Mouse (Mus musculus) intestine, embryonic 14.5 days (tissue): Measurements from ENCODE around the gene Lenep. TPM values are rescaled to one million over a fixed set of nuclear protein-coding genes. Genes with fewer than 3 reads are reported as not detected.

ENCODE experiments used
- ATAC-seq: fragments of 200-750 bp; cut with Nextera tagmentation; replicated peaks from 2 replicates; pipeline ENCODE4 v1.8.0; 2017; ENCODE audit warnings: low read depth, moderate number of reproducible peaks, moderate TSS enrichment, moderate library complexity; ENCODE audit not compliant: low FRiP score, low TSS enrichment
- DNase-seq: peaks from one replicate; pipeline ENCODE4 v3.0.0-alpha.2; 2018; ENCODE audit warnings: low spot score
- H3K27ac ChIP-seq: fragments of 300-500 bp; sonication (generic); 2 replicates; pipeline ENCODE4 v1.5.1; 2014; ENCODE audit warnings: low read depth, mild to moderate bottlenecking, control low read depth
- H3K27me3 ChIP-seq: fragments of 300-500 bp; sonication (generic); replicated peaks from 2 replicates; pipeline ENCODE4 v1.6.1; 2014; ENCODE audit warnings: low read length, control low read depth; ENCODE audit not compliant: control insufficient read depth, insufficient read depth
- H3K36me3 ChIP-seq: fragments of 300-500 bp; sonication (generic); 2 replicates; pipeline ENCODE4 v1.6.1; 2014; ENCODE audit warnings: low read length, control low read depth; ENCODE audit not compliant: control insufficient read depth, insufficient read depth
- H3K4me1 ChIP-seq: fragments of 300-500 bp; sonication (generic); replicated peaks from 2 replicates; pipeline ENCODE4 v1.6.1; 2014; ENCODE audit warnings: low read length, control low read depth, mixed read lengths; ENCODE audit not compliant: control insufficient read depth, insufficient read depth
- H3K4me2 ChIP-seq: fragments of 300-500 bp; sonication (generic); 2 replicates; pipeline ENCODE4 v1.6.1; 2014; ENCODE audit warnings: low read length
- H3K4me3 ChIP-seq: fragments of 300-500 bp; sonication (generic); 2 replicates; pipeline ENCODE4 v1.5.1; 2014; ENCODE audit warnings: low read depth, low read length, control low read depth, mixed read lengths
- H3K9ac ChIP-seq: fragments of 300-500 bp; sonication (generic); 2 replicates; pipeline ENCODE4 v1.6.1; 2014; ENCODE audit warnings: mild to moderate bottlenecking, low read length
- H3K9me3 ChIP-seq: fragments of 300-500 bp; sonication (generic); 2 replicates; pipeline ENCODE4 v1.6.1; 2016; ENCODE audit warnings: low read length, control low read depth; ENCODE audit not compliant: control insufficient read depth
- WGBS: fragments of 180-500 bp; shearing (Covaris S2); extraction: QIAGEN DNeasy Blood & Tissue Kit; methylation state at CpG from one replicate; pipeline ENCODE4 v1.1.7; 2014; 5-methylcytosine and 5-hydroxymethylcytosine counted together
- polyA plus RNA-seq: library from polyadenylated mRNA; unstranded; fragments of >200 nt; fragmentation: Nextera tagmentation; extraction: Ambion mirVana; gene quantifications from 2 replicates; pipeline ENCODE4 v1.2.1, GENCODE M21; 2014

Gene Lenep
- polyA plus RNA-seq, 1 experiment from 2014 or later = not detected

DNA sequence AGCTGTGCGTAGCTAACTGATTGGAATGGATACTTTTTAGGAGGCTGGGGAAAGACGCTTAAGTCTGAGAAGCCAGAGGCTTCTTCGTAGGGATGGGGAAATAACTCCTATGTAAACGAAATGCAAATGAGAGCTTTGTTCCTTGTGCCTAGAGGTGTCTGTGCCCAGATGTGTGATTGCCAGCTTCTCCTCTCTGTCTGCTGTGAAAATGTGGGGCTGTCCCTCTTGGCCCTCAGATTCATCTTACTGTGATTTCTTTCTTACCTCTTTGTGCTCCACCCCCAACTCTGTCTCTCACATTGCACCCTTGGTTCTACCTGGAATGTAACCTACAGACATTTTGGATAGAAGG, 6.0 kb downstream of the Lenep start:
- Histone ChIP-seq H3K9ac (no peak overlapping the region), H3K4me3 (peak overlapping the region; percentile 59), H3K4me1 (peaks cover 15% of the 10 kb centered on the region; the same call in 1 of the 2 replicates), H3K27me3 (no peaks in the 10 kb centered on the region), H3K36me3 (no peaks in the 10 kb centered on the region), H3K4me2 (peak overlapping the region; percentile 99), H3K27ac (no peak overlapping the region), H3K9me3 (no peaks in the 10 kb centered on the region)
- DNase-seq = no peak
- WGBS = 0% methylated on average over 4 of the region's 4 CpGs
- ATAC-seq = no peak

DNA sequence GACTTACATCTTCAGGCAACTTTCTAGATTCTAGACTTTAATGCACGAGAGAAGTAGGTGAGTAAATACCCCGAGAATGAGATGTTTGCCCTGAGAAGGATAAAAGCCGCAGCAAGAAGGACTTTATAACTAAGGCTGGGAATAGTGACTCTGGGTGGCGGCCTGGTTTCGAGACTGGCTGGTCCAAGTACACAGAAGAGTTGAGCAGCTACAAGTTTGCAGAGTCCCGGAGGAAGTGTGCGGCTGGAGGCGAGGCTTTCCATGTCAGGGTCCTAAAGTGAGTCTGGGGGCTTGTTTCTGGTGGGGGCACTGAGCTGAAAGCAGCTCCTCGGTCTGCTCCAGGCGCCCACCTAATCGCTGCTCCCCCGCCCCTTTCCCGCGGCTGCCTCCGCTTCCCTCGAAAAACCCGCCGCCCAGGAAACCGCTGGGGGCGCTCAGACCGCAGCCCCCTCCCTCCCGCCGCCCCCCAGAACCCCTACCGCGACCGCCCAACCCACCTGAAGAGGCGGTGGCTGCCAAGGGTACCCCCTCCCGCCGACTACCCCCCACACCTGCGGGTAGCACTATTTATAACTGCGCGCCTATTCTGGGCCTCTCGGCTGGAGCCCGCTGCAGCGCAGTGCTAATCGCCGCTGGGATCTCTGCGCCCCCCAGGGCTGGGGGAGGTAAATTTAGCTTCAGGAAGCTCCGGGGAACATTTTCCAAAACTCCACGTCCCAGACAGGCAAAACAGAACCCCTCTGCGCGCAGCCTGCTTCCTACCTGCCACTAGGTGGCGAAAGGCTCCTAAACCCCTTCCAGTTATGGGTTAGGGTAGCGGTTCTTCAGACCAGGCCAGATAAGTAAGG, 6.6 kb downstream of the Lenep start:
- no peaks in the 10 kb centered on the region for H3K27me3 ChIP-seq
- under 1% methylated on average over 43 of the region's 44 CpGs for WGBS
- DNase-seq (peak; percentile 85), ATAC-seq (no peak)
- H3K4me3 ChIP-seq = peak overlapping the region; percentile 59
- peaks cover 21% of the 10 kb centered on the region for H3K4me1 ChIP-seq
- peak overlapping the region; percentile 14; the same call in 1 of the 2 replicates for H3K27ac ChIP-seq
- H3K9me3 ChIP-seq = no peaks in the 10 kb centered on the region
- H3K36me3 ChIP-seq = no peaks in the 10 kb centered on the region
- H3K4me2 ChIP-seq = peak overlapping the region; percentile 99
- peak overlapping the region; percentile 37 for H3K9ac ChIP-seq

DNA sequence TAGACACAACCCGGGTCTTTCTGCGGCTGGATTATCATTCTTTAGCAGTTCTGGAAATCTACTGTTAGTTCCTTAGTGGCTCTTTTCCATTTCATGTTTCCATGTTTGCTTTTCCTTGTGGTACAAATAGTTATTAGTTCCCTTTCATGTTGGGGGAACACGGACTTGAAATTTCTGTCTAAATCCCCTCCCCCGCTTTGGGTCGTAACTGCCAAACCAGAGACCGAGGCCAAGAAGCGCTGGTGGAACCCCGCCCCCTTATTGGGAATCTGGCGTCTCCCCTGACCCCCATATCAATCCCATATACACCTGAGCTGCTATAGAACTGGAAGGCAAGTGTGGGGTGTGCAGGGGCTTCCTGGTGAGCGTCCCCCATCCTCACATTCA, 7.2 kb downstream of the Lenep start:
- H3K9me3 ChIP-seq = no peaks in the 10 kb centered on the region
- peak overlapping the region; percentile 99 for H3K4me2 ChIP-seq
- no peak for DNase-seq
- H3K4me3 ChIP-seq = peak overlapping the region; percentile 59
- no peak for ATAC-seq
- H3K9ac ChIP-seq = peak overlapping the region; percentile 37
- H3K27ac ChIP-seq = peak overlapping the region; percentile 83
- H3K36me3 ChIP-seq = no peaks in the 10 kb centered on the region
- peaks cover 21% of the 10 kb centered on the region for H3K4me1 ChIP-seq
- no peaks in the 10 kb centered on the region for H3K27me3 ChIP-seq
- 3% methylated on average over 10 of the region's 10 CpGs for WGBS

DNA sequence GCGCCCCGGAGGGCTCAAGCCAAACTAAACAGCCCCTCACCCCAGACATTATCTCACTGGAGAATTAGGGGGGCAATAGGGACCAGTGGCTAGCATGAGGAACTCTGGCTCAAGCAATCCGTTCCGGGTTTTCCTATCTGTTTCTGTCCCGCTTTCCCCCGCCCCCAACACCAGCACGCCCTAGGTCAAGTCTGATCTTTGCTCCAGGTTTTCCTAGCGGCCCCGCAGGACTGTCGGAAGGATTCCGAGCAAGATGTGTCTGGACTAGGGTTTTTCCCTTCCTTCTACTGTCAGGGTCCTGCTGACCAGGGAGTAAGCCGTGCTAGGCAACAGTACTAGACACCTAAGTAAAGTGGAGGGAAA, 7.7 kb downstream of the Lenep start:
- 0% methylated on average over 11 of the region's 12 CpGs for WGBS
- H3K9ac ChIP-seq = peak overlapping the region; percentile 51
- peak overlapping the region; percentile 59 for H3K4me3 ChIP-seq
- H3K4me1 ChIP-seq = peaks cover 25% of the 10 kb centered on the region
- peak overlapping the region; percentile 83 for H3K27ac ChIP-seq
- peak overlapping the region; percentile 99 for H3K4me2 ChIP-seq
- peak; percentile 89 for DNase-seq
- no peaks in the 10 kb centered on the region for H3K9me3 ChIP-seq
- peak; percentile 45 for ATAC-seq
- H3K27me3 ChIP-seq = no peaks in the 10 kb centered on the region
- H3K36me3 ChIP-seq = no peaks in the 10 kb centered on the region

DNA sequence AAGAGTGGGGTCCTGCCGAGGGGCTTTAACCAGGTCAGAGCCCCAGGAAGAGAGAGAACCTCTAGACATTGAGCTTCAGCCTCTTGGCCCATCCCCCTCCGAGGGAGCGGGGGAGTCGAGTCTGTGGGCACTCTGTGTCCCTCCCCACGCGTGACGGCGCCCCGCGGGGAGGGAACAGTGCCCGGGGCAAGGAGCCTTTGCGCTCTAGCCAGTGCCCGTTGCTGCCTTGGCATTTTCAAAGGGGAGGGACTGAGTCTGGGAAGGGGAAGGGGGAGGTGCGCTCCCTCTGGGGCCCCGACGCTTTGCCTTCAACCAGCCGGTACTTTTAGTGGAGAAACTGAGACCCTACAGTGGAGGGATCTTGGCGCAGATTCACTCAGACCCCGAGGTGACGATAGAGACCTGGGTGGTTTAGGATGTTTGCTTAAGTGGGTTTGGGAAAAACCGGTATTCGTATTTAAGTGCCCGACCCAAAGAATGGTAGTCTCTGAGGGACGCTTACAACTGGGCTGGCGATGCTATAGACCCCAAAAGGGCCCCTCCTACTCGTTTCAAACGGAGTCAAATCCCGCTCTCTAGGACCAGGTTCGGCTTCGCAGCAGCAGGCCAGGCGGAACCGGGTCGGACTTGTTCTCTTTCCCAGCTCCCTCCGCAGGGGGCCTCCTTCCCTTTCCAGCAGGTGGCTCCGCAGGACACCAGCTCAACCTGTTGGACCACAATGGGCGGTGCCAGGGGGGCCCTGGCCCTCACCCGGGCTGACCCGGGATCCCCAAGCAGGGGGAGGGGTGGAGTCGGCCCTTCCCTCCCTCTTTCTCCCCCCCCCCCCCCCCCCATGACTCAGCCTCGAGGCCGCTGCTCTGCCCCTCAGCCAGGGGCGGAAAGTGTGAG, 8.3 kb downstream of the Lenep start, which contains the start of gene Zbtb7b:
TSS of gene Zbtb7b (minus strand) at position 771 of the 888 bp plus-strand sequence.
- DNase-seq (peak; percentile 94), ATAC-seq (peak; percentile 59)
- Histone ChIP-seq H3K4me1 (peaks cover 29% of the 10 kb centered on the region), H3K4me3 (peak within 1 kb of the TSS; percentile 59), H3K27ac (peak within 1 kb of the TSS; percentile 83), H3K4me2 (peak within 1 kb of the TSS; percentile 99), H3K9me3 (no peaks in the 10 kb centered on the region), H3K27me3 (no peaks in the 10 kb centered on the region), H3K9ac (peak within 1 kb of the TSS; percentile 51), H3K36me3 (no peaks in the 10 kb centered on the region)
- under 1% methylated on average over 39 of the region's 42 CpGs for WGBS

DNA sequence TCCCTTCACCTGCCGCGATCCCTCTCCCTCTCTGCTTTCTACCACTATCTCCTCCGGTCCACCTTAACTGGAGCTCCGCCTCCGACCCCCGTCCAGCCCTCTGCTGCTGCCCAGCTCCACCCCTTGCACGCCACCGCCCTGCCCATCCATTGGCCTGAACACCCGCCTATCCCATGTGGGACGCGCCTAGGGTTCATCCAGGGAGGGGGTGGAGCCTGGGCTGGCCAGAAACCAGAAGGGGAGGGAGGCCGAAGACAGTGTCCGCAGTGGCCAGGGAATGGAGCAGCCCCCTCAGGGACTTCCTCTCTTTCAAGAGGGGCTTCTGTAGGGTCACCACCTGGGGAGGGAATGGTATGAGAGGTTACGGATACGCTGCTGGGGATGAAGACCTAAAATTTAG, 9.0 kb downstream of the Lenep start:
- Histone ChIP-seq H3K9ac (peak overlapping the region; percentile 51), H3K36me3 (no peaks in the 10 kb centered on the region), H3K4me3 (peak overlapping the region; percentile 59), H3K4me2 (peak overlapping the region; percentile 99), H3K4me1 (peaks cover 29% of the 10 kb centered on the region), H3K27ac (peak overlapping the region; percentile 83), H3K27me3 (no peaks in the 10 kb centered on the region), H3K9me3 (no peaks in the 10 kb centered on the region)
- under 1% methylated on average over 15 of the region's 15 CpGs for WGBS
- DNase-seq (peak; percentile 96), ATAC-seq (peak; percentile 86)

DNA sequence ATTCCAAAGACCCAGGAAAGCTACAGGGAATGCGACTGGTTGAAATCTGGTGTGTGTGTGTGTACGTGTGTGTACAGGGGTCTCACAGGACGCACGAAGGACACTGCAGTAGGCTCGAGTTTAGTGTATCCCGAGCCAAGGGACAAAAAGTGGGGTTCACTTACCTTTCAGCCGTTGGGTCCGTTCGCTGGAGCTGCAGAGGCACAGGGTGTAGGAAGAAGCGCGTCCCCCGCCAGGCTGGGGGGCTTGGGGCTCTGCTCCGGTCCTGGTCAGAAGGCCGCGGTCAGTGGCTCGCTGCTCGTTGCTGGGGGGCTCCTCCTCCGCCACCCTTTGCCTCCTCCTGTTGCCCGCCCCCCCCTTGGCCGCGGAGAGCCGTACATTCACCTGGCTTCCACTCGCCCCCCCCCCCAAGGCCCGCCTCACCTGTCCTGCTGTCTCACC, 9.7 kb downstream of the Lenep start:
- Histone ChIP-seq H3K4me2 (peak overlapping the region; percentile 99), H3K36me3 (no peaks in the 10 kb centered on the region), H3K9me3 (no peaks in the 10 kb centered on the region), H3K4me1 (peaks cover 29% of the 10 kb centered on the region), H3K27ac (peak overlapping the region; percentile 65), H3K27me3 (no peaks in the 10 kb centered on the region), H3K4me3 (peak overlapping the region; percentile 59), H3K9ac (peak overlapping the region; percentile 56)
- WGBS = under 1% methylated on average over 23 of the region's 24 CpGs
- DNase-seq (peak; percentile 73), ATAC-seq (no peak)

DNA sequence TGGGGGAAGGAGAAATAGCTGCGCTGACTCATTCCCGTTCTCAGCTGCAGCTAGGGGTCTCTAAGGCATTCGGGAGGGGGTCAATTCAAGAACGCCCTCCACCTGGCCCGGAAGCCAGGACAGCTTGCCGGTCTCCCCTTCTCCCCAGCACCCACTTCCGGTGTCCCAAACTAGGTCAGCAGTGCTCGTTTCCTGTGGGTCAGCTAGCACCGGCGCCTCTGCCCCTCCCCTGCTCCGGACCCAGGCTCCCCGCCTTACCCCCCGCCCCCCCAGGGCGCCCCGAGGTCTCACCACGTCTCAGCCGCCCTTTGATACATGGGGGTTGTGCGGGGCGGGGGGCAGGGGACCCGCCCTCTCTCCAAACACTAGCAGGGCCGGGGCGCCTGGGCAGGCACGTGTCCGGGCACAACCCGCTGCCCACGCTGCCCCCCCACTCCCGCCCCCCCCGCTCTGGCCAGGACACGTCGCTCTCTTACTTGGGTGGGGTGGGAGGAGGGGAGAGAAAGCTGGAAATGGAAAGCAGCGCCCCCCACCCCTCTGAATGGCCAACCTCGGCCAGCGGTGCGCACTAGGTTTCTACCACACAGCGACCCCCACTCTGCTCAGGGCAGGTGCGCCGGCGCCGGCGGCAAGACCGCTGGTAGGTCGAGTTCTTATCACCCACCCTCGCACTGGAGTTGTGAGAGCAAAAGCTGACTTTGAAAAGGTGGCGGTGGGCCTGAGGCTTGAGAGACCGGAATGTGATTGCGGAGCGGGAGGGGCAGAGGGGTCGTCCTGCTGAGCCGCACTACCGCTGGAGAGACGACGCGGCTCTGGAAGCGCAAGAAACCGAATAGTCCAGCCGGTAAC, 10.7 kb downstream of the Lenep start:
- H3K27ac ChIP-seq = peak overlapping the region; percentile 65; the same call in 1 of the 2 replicates
- peak overlapping the region; percentile 59 for H3K4me3 ChIP-seq
- H3K36me3 ChIP-seq = no peaks in the 10 kb centered on the region
- ATAC-seq (no peak), DNase-seq (peak; percentile 72)
- H3K4me2 ChIP-seq = peak overlapping the region; percentile 99
- no peaks in the 10 kb centered on the region for H3K27me3 ChIP-seq
- peaks cover 33% of the 10 kb centered on the region for H3K4me1 ChIP-seq
- no peaks in the 10 kb centered on the region for H3K9me3 ChIP-seq
- under 1% methylated on average over 56 of the region's 56 CpGs for WGBS
- peak overlapping the region; percentile 56 for H3K9ac ChIP-seq
